Mouse (Mus musculus): ENCODE data around the gene Vat1. TPM values are rescaled to one million over a fixed set of nuclear protein-coding genes. Genes with fewer than 3 reads are reported as not detected.
A peak's percentile ranks its signal among the peaks of the same experiment; 100 is the strongest.

Vat1 gene
- polyA plus RNA-seq, 1 experiment from 2014 or later = 39.7 TPM

GRCm38 (mm10) chr11:101416433-101417100, 49.5 kb downstream of the Vat1 start:
- Histone ChIP-seq H3K27ac (peak overlapping the region; percentile 79), H3K4me2 (replicated peaks) (peak overlapping the region; percentile 87), H3K36me3 (peaks cover 23% of the 10 kb centered on the region), H3K9ac (peak overlapping the region; percentile 89), H3K4me1 (peaks cover 7% of the 10 kb centered on the region), H3K9me3 (no peaks in the 10 kb centered on the region), H3K27me3 (no peaks in the 10 kb centered on the region), H3K4me3 (peak overlapping the region; percentile 81)
- WGBS = 1% methylated on average over 11 of the region's 11 CpGs
- ATAC-seq (ENCODE audit: low FRiP score, low read depth) = no peak; the same call in 1 of the 2 replicates

- Histone ChIP-seq H3K4me2 (replicated peaks) (no peak overlapping the region), H3K4me1 (peaks cover 7% of the 10 kb centered on the region), H3K36me3 (peaks cover 35% of the 10 kb centered on the region), H3K4me3 (no peak overlapping the region), H3K9ac (no peak overlapping the region), H3K9me3 (no peaks in the 10 kb centered on the region), H3K27ac (no peak overlapping the region), H3K27me3 (no peaks in the 10 kb centered on the region)
- ATAC-seq (ENCODE audit: low FRiP score, low read depth) = no peak
- 88% methylated on average over 2 of the region's 2 CpGs for WGBS
Measured at GRCm38 (mm10) chr11:101415306-101415705, 50.7 kb downstream of the Vat1 start.

Small RNA genes lying within 50 kb of the gene (microRNA-seq; reads per million reads assigned to microRNA genes)
- not detected for gene Mir6929

Other genes starting within 250 kb of the Vat1 start
- 14.6 and 17.5 TPM in 2 replicates for gene Ezh1, start 239.8 kb downstream of the Vat1 start, polyA plus RNA-seq (2015; fragmentation: Nextera tagmentation; extraction: Ambion mirVana)
- 72.9 and 74.7 TPM in 2 replicates for gene Ramp2, start 220.2 kb downstream of the Vat1 start, polyA plus RNA-seq (2015; fragmentation: Nextera tagmentation; extraction: Ambion mirVana)
- gene Vps25, start 212.5 kb downstream of the Vat1 start, polyA plus RNA-seq (2015; fragmentation: Nextera tagmentation; extraction: Ambion mirVana) = 104 and 109 TPM in 2 replicates
- 8.5 and 10.2 TPM in 2 replicates for gene Wnk4, start 205.7 kb downstream of the Vat1 start, polyA plus RNA-seq (2015; fragmentation: Nextera tagmentation; extraction: Ambion mirVana)
- gene Cntd1, start 187.2 kb downstream of the Vat1 start, polyA plus RNA-seq (2015; fragmentation: Nextera tagmentation; extraction: Ambion mirVana) = 1.7 and 1.9 TPM in 2 replicates
- gene Coa3, start 187.1 kb downstream of the Vat1 start, polyA plus RNA-seq (2015; fragmentation: Nextera tagmentation; extraction: Ambion mirVana) = 172 and 175 TPM in 2 replicates
- gene Becn1, start 163.9 kb downstream of the Vat1 start, polyA plus RNA-seq (2015; fragmentation: Nextera tagmentation; extraction: Ambion mirVana) = 124 and 127 TPM in 2 replicates
- 136 and 144 TPM in 2 replicates for gene Psme3, start 150.0 kb downstream of the Vat1 start, polyA plus RNA-seq (2015; fragmentation: Nextera tagmentation; extraction: Ambion mirVana)
- gene Aoc2, start 141.2 kb downstream of the Vat1 start, polyA plus RNA-seq (2015; fragmentation: Nextera tagmentation; extraction: Ambion mirVana) = 1.4 TPM in 2 replicates
- 0.20 and 0.31 TPM in 2 replicates for gene Aoc3, start 135.6 kb downstream of the Vat1 start, polyA plus RNA-seq (2015; fragmentation: Nextera tagmentation; extraction: Ambion mirVana)
- not detected in 2 replicates for gene G6pc, start 98.7 kb downstream of the Vat1 start, polyA plus RNA-seq (2015; fragmentation: Nextera tagmentation; extraction: Ambion mirVana)
- gene Aarsd1, start 48.6 kb downstream of the Vat1 start, polyA plus RNA-seq (2015; fragmentation: Nextera tagmentation; extraction: Ambion mirVana) = 79.5 and 84.5 TPM in 2 replicates
- gene Gm27029, start 41.4 kb downstream of the Vat1 start, polyA plus RNA-seq (2015; fragmentation: Nextera tagmentation; extraction: Ambion mirVana) = 11.5 and 12.6 TPM in 2 replicates
- gene Rundc1, start 41.1 kb downstream of the Vat1 start, polyA plus RNA-seq (2015; fragmentation: Nextera tagmentation; extraction: Ambion mirVana) = 19.3 and 21.3 TPM in 2 replicates
- gene Ptges3l, start 40.9 kb downstream of the Vat1 start, polyA plus RNA-seq (2015; fragmentation: Nextera tagmentation; extraction: Ambion mirVana) = 15.3 and 15.7 TPM in 2 replicates
- gene Rpl27, start 23.9 kb downstream of the Vat1 start, polyA plus RNA-seq (2015; fragmentation: Nextera tagmentation; extraction: Ambion mirVana) = 328 and 347 TPM in 2 replicates
- 8.3 and 9.5 TPM in 2 replicates for gene Ifi35, start 17.8 kb downstream of the Vat1 start, polyA plus RNA-seq (2015; fragmentation: Nextera tagmentation; extraction: Ambion mirVana)
- gene Rnd2, start 1.2 kb downstream of the Vat1 start, polyA plus RNA-seq (2015; fragmentation: Nextera tagmentation; extraction: Ambion mirVana) = 10.0 and 12.0 TPM in 2 replicates
- gene Brca1, start 85.7 kb upstream of the Vat1 start, polyA plus RNA-seq (2015; fragmentation: Nextera tagmentation; extraction: Ambion mirVana) = 12.1 and 13.6 TPM in 2 replicates
- 70.9 and 78.1 TPM in 2 replicates for gene Nbr1, start 85.9 kb upstream of the Vat1 start, polyA plus RNA-seq (2015; fragmentation: Nextera tagmentation; extraction: Ambion mirVana)
- gene Tmem106a, start 116.0 kb upstream of the Vat1 start, polyA plus RNA-seq (2015; fragmentation: Nextera tagmentation; extraction: Ambion mirVana) = 3.2 and 3.6 TPM in 2 replicates
- not detected in 2 replicates for gene Gm11634, start 133.0 kb upstream of the Vat1 start, polyA plus RNA-seq (2015; fragmentation: Nextera tagmentation; extraction: Ambion mirVana)
- gene Rdm1, start 161.0 kb upstream of the Vat1 start, polyA plus RNA-seq (2015; fragmentation: Nextera tagmentation; extraction: Ambion mirVana) = 42.6 and 47.4 TPM in 2 replicates
- 2.0 and 2.2 TPM in 2 replicates for gene Arl4d, start 199.3 kb upstream of the Vat1 start, polyA plus RNA-seq (2015; fragmentation: Nextera tagmentation; extraction: Ambion mirVana)